Mouse (Mus musculus) brown adipose tissue, adult 24 weeks (tissue): ENCODE measurements around the gene Atp6v1fnb. TPM values are rescaled to one million over a fixed set of nuclear protein-coding genes. Genes with fewer than 3 reads are reported as not detected.

ENCODE experiments used
- polyA plus RNA-seq: library from polyadenylated mRNA; stranded (reverse); fragments of >200 nt; gene quantifications from 2 replicates; pipeline ENCODE4 v1.2.4, GENCODE M21; 2012; ENCODE audit not compliant: missing spikeins, insufficient read depth, insufficient read length

Atp6v1fnb gene
- polyA plus RNA-seq, 1 experiment = not detected

Other genes starting within 250 kb of the Atp6v1fnb start
- gene Hilpda, start 198.9 kb upstream of the Atp6v1fnb start, polyA plus RNA-seq = 9.2 and 22.3 TPM in 2 replicates
- gene Fam71f2, start 191.8 kb upstream of the Atp6v1fnb start, polyA plus RNA-seq = not detected in 2 replicates
- not detected in 2 replicates for gene Fam71f1, start 152.3 kb upstream of the Atp6v1fnb start, polyA plus RNA-seq
- 119 and 162 TPM in 2 replicates for gene Calu, start 123.4 kb upstream of the Atp6v1fnb start, polyA plus RNA-seq
- not detected in 2 replicates for gene Opn1sw, start 83.0 kb upstream of the Atp6v1fnb start, polyA plus RNA-seq
- 0.46 TPM in 1 of 2 replicates, not detected in the other for gene Ccdc136, start 75.1 kb upstream of the Atp6v1fnb start, polyA plus RNA-seq
- gene Flnc, start 38.2 kb upstream of the Atp6v1fnb start, polyA plus RNA-seq = 1.5 and 3.0 TPM in 2 replicates
- gene Atp6v1f, start 3.7 kb upstream of the Atp6v1fnb start, polyA plus RNA-seq = 252 and 255 TPM in 2 replicates
- gene Kcp, start 36.5 kb downstream of the Atp6v1fnb start, polyA plus RNA-seq = 12.6 and 26.4 TPM in 2 replicates
- gene Irf5, start 55.2 kb downstream of the Atp6v1fnb start, polyA plus RNA-seq = 2.0 and 2.6 TPM in 2 replicates
- gene Tnpo3, start 138.4 kb downstream of the Atp6v1fnb start, polyA plus RNA-seq = 32.5 and 33.2 TPM in 2 replicates
- gene Tspan33, start 222.8 kb downstream of the Atp6v1fnb start, polyA plus RNA-seq = 0.67 TPM in 1 of 2 replicates, not detected in the other